Mouse (Mus musculus): ENCODE data around the gene Aldh6a1. TPM values are rescaled to one million over a fixed set of nuclear protein-coding genes. Genes with fewer than 3 reads are reported as not detected.

Aldh6a1 gene
- total RNA-seq, 2 experiments from 2014 or later, result 178 to 227 TPM

Other genes with a start within 250 kb of the Aldh6a1 start
- gene Elmsan1, start 232.1 kb downstream of the Aldh6a1 start, total RNA-seq (2021), result 10 to 100 TPM; 18.1 to 23.8 TPM
- 10 to 100 TPM; 76.8 to 84.6 TPM for gene Ptgr2, start 165.8 kb downstream of the Aldh6a1 start, total RNA-seq (2021)
- gene Zfp410, start 134.2 kb downstream of the Aldh6a1 start, total RNA-seq (2021), result 10 to 100 TPM; 32.8 to 38.9 TPM
- 10 to 100 TPM; 44.6 to 63.2 TPM for gene Coq6, start 89.3 kb downstream of the Aldh6a1 start, total RNA-seq (2021)
- 1 to 10 TPM; 2.5 to 2.6 TPM for gene Fam161b, start 89.2 kb downstream of the Aldh6a1 start, total RNA-seq (2021)
- gene Entpd5, start 42.0 kb downstream of the Aldh6a1 start, total RNA-seq (2021), result 100 to 1,000 TPM in 1 of 2 experiments, 10 to 100 TPM in 1; 99.3 to 172 TPM
- 1 to 10 TPM; 1.9 to 2.4 TPM for gene Bbof1, start 41.9 kb downstream of the Aldh6a1 start, total RNA-seq (2021)
- 10 to 100 TPM; 17.9 to 19.4 TPM for gene Rnf113a2, start 33.8 kb downstream of the Aldh6a1 start, total RNA-seq (2021)
- 10 to 100 TPM; 13.7 to 15.6 TPM for gene Lin52, start 418 bp upstream of the Aldh6a1 start, total RNA-seq (2021)
- not detected for gene Vsx2, start 118.8 kb upstream of the Aldh6a1 start, total RNA-seq (2021)
- 10 to 100 TPM; 15.2 to 15.6 TPM for gene Abcd4, start 166.4 kb upstream of the Aldh6a1 start, total RNA-seq (2021)
- gene Vrtn, start 190.0 kb upstream of the Aldh6a1 start, total RNA-seq (2021), result not detected
- gene Syndig1l, start 247.8 kb upstream of the Aldh6a1 start, total RNA-seq (2021), result not detected